Comparison of ENCODE assay signal across 9 mouse cellular contexts in genomic region chr11:116145481-116146293, GRCm38 (mm10). TPM values are rescaled to one million over a fixed set of nuclear protein-coding genes. Genes with fewer than 3 reads are reported as not detected.
DNase-seq lines count a peak whose midpoint lies in the region; ATAC-seq and TF ChIP-seq lines count a peak whose summit lies in the region.
"Had no signal": no experiment of that assay in that cellular context is flagged by ENCODE, and none has a peak within 500 bp of the region (broad histone marks: within the 10 kb centered on the region; RNA-seq: fewer than 3 reads in every experiment).

No protein-coding gene starts in this region.

- no peak for ATAC-seq in kidney, embryonic 14.5 days (ENCODE audit: low FRiP score, low TSS enrichment)
- no peak for ATAC-seq in liver, embryonic 12.5 days

- H3K9ac ChIP-seq in kidney, embryonic 14.5 days (ENCODE audit: low read depth, low read length): no peak overlapping the region
- no peak overlapping the region for H3K9ac ChIP-seq in MEL (ENCODE audit: control insufficient read depth, low read depth, low read length, poor library complexity, severe bottlenecking)
- H3K9ac ChIP-seq in liver, embryonic 12.5 days: no peak overlapping the region

- 71% methylated on average over 18 of the region's 18 CpGs for WGBS in kidney, embryonic 14.5 days
- 85% methylated on average over 18 of the region's 18 CpGs for WGBS in liver, embryonic 12.5 days (ENCODE audit: insufficient replicate concordance)

- H3K27me3 ChIP-seq in kidney, embryonic 14.5 days (ENCODE audit: control insufficient read depth, insufficient read depth, low read length): no peaks in the 10 kb centered on the region
- no peaks in the 10 kb centered on the region for H3K27me3 ChIP-seq in MEL (ENCODE audit: control insufficient read depth in 1 of 2, insufficient read depth in 2 of 2, low read length in 2 of 2)
- no peaks in the 10 kb centered on the region for H3K27me3 ChIP-seq in liver, embryonic 12.5 days (replicated peaks)
- H3K27me3 ChIP-seq: CH12.LX had no signal

- no peaks in the 10 kb centered on the region for H3K4me1 ChIP-seq in kidney, embryonic 14.5 days (ENCODE audit: control insufficient read depth, insufficient read depth, low read length)
- peaks cover 6 to 18% of the 10 kb centered on the region in 2 experiments; a peak in 3 of 4 replicates for H3K4me1 ChIP-seq in MEL (ENCODE audit: control insufficient read depth in 1 of 2, insufficient read depth in 2 of 2, low read length in 2 of 2)
- peaks cover 40% of the 10 kb centered on the region for H3K4me1 ChIP-seq in liver, embryonic 12.5 days

- DNase-seq in kidney, adult 11 months: peak; percentile 52
- no peak for DNase-seq in MEL (ENCODE audit: low read depth, low spot score)
- DNase-seq in cerebellum, postnatal 10 days: peak; percentile 75 to 78
- DNase-seq in heart, adult 9 months (ENCODE audit: low spot score in 2 of 2): no peak
- DNase-seq in layer of hippocampus, adult 18-20 months (ENCODE audit: low spot score in 2 of 2): no peak
- no peak for DNase-seq in adipocyte (ENCODE audit: low spot score)

- TF ChIP-seq POLR2A in MEL (IDR thresholded peaks at IDR 0.05; ENCODE audit: control insufficient read depth in 1 of 2, insufficient read depth in 1 of 2, low read depth in 1 of 2, low read length in 2 of 2, poor library complexity in 1 of 2): no peak

- H3K79me2 ChIP-seq in MEL (ENCODE audit: control insufficient read depth, insufficient read depth, low read length, poor library complexity): no peaks in the 10 kb centered on the region

- no peak for TF ChIP-seq RAD21 in MEL (IDR thresholded peaks at IDR 0.05; ENCODE audit: low read depth, low read length)

- H3K36me3 ChIP-seq in kidney, embryonic 14.5 days (ENCODE audit: control insufficient read depth, insufficient read depth, low read length): peaks cover 85% of the 10 kb centered on the region
- peaks cover 1 to 12% of the 10 kb centered on the region in 2 experiments; a peak in 3 of 4 replicates for H3K36me3 ChIP-seq in MEL (ENCODE audit: control insufficient read depth in 1 of 2, insufficient read depth in 2 of 2, low read length in 2 of 2)
- peaks cover 78% of the 10 kb centered on the region for H3K36me3 ChIP-seq in liver, embryonic 12.5 days

- no peaks in the 10 kb centered on the region for H3K9me3 ChIP-seq in kidney, embryonic 14.5 days (ENCODE audit: control insufficient read depth, low read length)
- H3K9me3 ChIP-seq in MEL (replicated peaks; ENCODE audit: insufficient read depth, low read length): no peaks in the 10 kb centered on the region
- no peaks in the 10 kb centered on the region for H3K9me3 ChIP-seq in liver, embryonic 12.5 days (replicated peaks)

- no peak overlapping the region for H3K4me2 ChIP-seq in kidney, embryonic 14.5 days (replicated peaks; ENCODE audit: low read depth, low read length)
- no peak overlapping the region for H3K4me2 ChIP-seq in liver, embryonic 12.5 days

- H3K4me3 ChIP-seq in kidney, embryonic 14.5 days (ENCODE audit: low read length): no peak overlapping the region
- H3K4me3 ChIP-seq in MEL (ENCODE audit: control insufficient read depth in 1 of 2, insufficient read depth in 1 of 2, low read depth in 2 of 2, low read length in 2 of 2): no peak overlapping the region
- H3K4me3 ChIP-seq in liver, embryonic 12.5 days: no peak overlapping the region

- no peak for TF ChIP-seq EP300 in MEL (IDR thresholded peaks at IDR 0.05; ENCODE audit: low read depth in 1 of 2, low read length in 2 of 2)

- TF ChIP-seq CTCF in MEL (IDR thresholded peaks at IDR 0.05 in 2 of 3, conservative IDR thresholded peaks at IDR 0.05 in 1 of 3; ENCODE audit: control insufficient read depth in 1 of 3, insufficient read depth in 1 of 3, low read depth in 2 of 3, low read length in 3 of 3, poor library complexity in 1 of 3, severe bottlenecking in 1 of 3): no peak

- H3K27ac ChIP-seq in kidney, embryonic 14.5 days (ENCODE audit: low read depth, low read length): no peak overlapping the region
- 0 out of 2 replicates have a peak overlapping the region, but pooled peaks have one; percentile 2 for H3K27ac ChIP-seq in MEL (ENCODE audit: control insufficient read depth, low read depth, low read length)
- H3K27ac ChIP-seq in liver, embryonic 12.5 days: 0 out of 2 replicates have a peak overlapping the region, but pooled peaks have one; percentile 6

TF ChIP-seq in MEL, 35 proteins besides CTCF, POLR2A, EP300 and RAD21:
- no peak for TF ChIP-seq E2F4 (IDR thresholded peaks at IDR 0.05; ENCODE audit: borderline replicate concordance, low read depth, low read length)
- no peak for TF ChIP-seq GATA1 (IDR thresholded peaks at IDR 0.05; ENCODE audit: low read depth, low read length)
- TF ChIP-seq POLR2AphosphoS2 (IDR thresholded peaks at IDR 0.05; ENCODE audit: low read length): no peak
- TF ChIP-seq HCFC1 (IDR thresholded peaks at IDR 0.05; ENCODE audit: low read depth, low read length): no peak
- no peak for TF ChIP-seq USF1 (IDR thresholded peaks at IDR 0.05; ENCODE audit: low read depth, low read length)
- no peak for TF ChIP-seq NELFE (IDR thresholded peaks at IDR 0.05; ENCODE audit: low read depth, low read length)
- no peak for TF ChIP-seq CHD1 (IDR thresholded peaks at IDR 0.05; ENCODE audit: low read depth, low read length)
- no peak for TF ChIP-seq MAZ (IDR thresholded peaks at IDR 0.05; ENCODE audit: low read depth, low read length)
- no peak for TF ChIP-seq RCOR1 (IDR thresholded peaks at IDR 0.05; ENCODE audit: low read depth, low read length)
- TF ChIP-seq CHD2 (IDR thresholded peaks at IDR 0.05; ENCODE audit: low read length): no peak
- no peak for TF ChIP-seq GABPA (IDR thresholded peaks at IDR 0.05; ENCODE audit: low read depth, low read length)
- TF ChIP-seq ZC3H11A (IDR thresholded peaks at IDR 0.05; ENCODE audit: low read depth, low read length): no peak
- TF ChIP-seq USF2 (IDR thresholded peaks at IDR 0.05; ENCODE audit: borderline replicate concordance in 1 of 2, insufficient read depth in 1 of 2, low read depth in 1 of 2, low read length in 2 of 2): no peak
- TF ChIP-seq TBP (IDR thresholded peaks at IDR 0.05; ENCODE audit: low read depth, low read length): no peak
- TF ChIP-seq MEF2A (IDR thresholded peaks at IDR 0.05; ENCODE audit: extremely low read depth, insufficient replicate concordance, low read depth, low read length, poor library complexity, severe bottlenecking): no peak
- no peak for TF ChIP-seq SIN3A (IDR thresholded peaks at IDR 0.05; ENCODE audit: low read length)
- TF ChIP-seq NRF1 (IDR thresholded peaks at IDR 0.05; ENCODE audit: insufficient read depth, low read depth, low read length, poor library complexity, severe bottlenecking): no peak
- TF ChIP-seq ZKSCAN1 (IDR thresholded peaks at IDR 0.05; ENCODE audit: low read depth, low read length): no peak
- TF ChIP-seq MXI1 (IDR thresholded peaks at IDR 0.05; ENCODE audit: low read depth, low read length): no peak
- TF ChIP-seq BHLHE40 (IDR thresholded peaks at IDR 0.05; ENCODE audit: borderline replicate concordance, low read depth, low read length): no peak

RNA-seq across cellular contexts. Expression of gene Mrpl38, which starts 7.0 kb away (rescaled TPM):
- 111 and 114 TPM in 2 replicates for polyA plus RNA-seq in kidney, embryonic 14.5 days (2014; fragmentation: Nextera tagmentation; extraction: Ambion mirVana)
- total RNA-seq in MEL (2012; rRNA removed): 105 and 113 TPM in 2 replicates
- 100 to 1,000 TPM in 1 of 2 experiments, not detected in 1; 157 TPM for polyA plus RNA-seq in MEL (2012; ENCODE audit: insufficient read depth in 1 of 2, insufficient read length in 2 of 2, low read depth in 1 of 2, low replicate concordance in 2 of 2, missing spikeins in 1 of 2)
- 76.7 and 81.5 TPM in 2 replicates for polyA plus RNA-seq in liver, embryonic 12.5 days (2016; fragmentation: Nextera tagmentation; extraction: Ambion mirVana)
- 10 to 100 TPM; 60.2 to 61.2 TPM for total RNA-seq in layer of hippocampus, adult 18-20 months (2021)

RNA-seq across cellular contexts. Expression of gene Trim65, which starts 14.8 kb away (rescaled TPM):
- 3.2 and 4.1 TPM in 2 replicates for polyA plus RNA-seq in kidney, embryonic 14.5 days (2014; fragmentation: Nextera tagmentation; extraction: Ambion mirVana)
- total RNA-seq in MEL (2012; rRNA removed): 8.2 and 8.8 TPM in 2 replicates
- polyA plus RNA-seq in MEL (2012; ENCODE audit: insufficient read depth in 1 of 2, insufficient read length in 2 of 2, low read depth in 1 of 2, low replicate concordance in 2 of 2, missing spikeins in 1 of 2): 10 to 100 TPM in 1 of 2 experiments, not detected in 1; 10.7 TPM
- polyA plus RNA-seq in liver, embryonic 12.5 days (2016; fragmentation: Nextera tagmentation; extraction: Ambion mirVana): 1.7 and 2.0 TPM in 2 replicates
- total RNA-seq in layer of hippocampus, adult 18-20 months (2021): 1 to 10 TPM; 6.7 to 8.3 TPM

RNA-seq across cellular contexts. Expression of gene Trim47, which starts 18.7 kb away (rescaled TPM):
- 12.2 and 12.8 TPM in 2 replicates for polyA plus RNA-seq in kidney, embryonic 14.5 days (2014; fragmentation: Nextera tagmentation; extraction: Ambion mirVana)
- 3.6 and 6.7 TPM in 2 replicates for total RNA-seq in MEL (2012; rRNA removed)
- polyA plus RNA-seq in MEL (2012; ENCODE audit: insufficient read depth in 1 of 2, insufficient read length in 2 of 2, low read depth in 1 of 2, low replicate concordance in 2 of 2, missing spikeins in 1 of 2): 1 to 10 TPM in 1 of 2 experiments, not detected in 1; 5.6 TPM
- polyA plus RNA-seq in liver, embryonic 12.5 days (2016; fragmentation: Nextera tagmentation; extraction: Ambion mirVana): 6.2 TPM in 2 replicates
- total RNA-seq in layer of hippocampus, adult 18-20 months (2021): 1 to 10 TPM; 4.8 to 6.2 TPM

RNA-seq across cellular contexts. Expression of gene Fbf1, which starts 22.3 kb away (rescaled TPM):
- 19.6 and 36.8 TPM in 2 replicates for polyA plus RNA-seq in kidney, embryonic 14.5 days (2014; fragmentation: Nextera tagmentation; extraction: Ambion mirVana)
- 29.0 and 32.5 TPM in 2 replicates for total RNA-seq in MEL (2012; rRNA removed)
- polyA plus RNA-seq in MEL (2012; ENCODE audit: insufficient read depth in 1 of 2, insufficient read length in 2 of 2, low read depth in 1 of 2, low replicate concordance in 2 of 2, missing spikeins in 1 of 2): 10 to 100 TPM in 1 of 2 experiments, not detected in 1; 29.2 TPM
- polyA plus RNA-seq in liver, embryonic 12.5 days (2016; fragmentation: Nextera tagmentation; extraction: Ambion mirVana): 14.3 and 15.0 TPM in 2 replicates
- total RNA-seq in layer of hippocampus, adult 18-20 months (2021): 10 to 100 TPM; 82.3 to 83.6 TPM

RNA-seq across cellular contexts. Expression of gene Ten1, which starts 53.0 kb away (rescaled TPM):
- polyA plus RNA-seq in kidney, embryonic 14.5 days (2014; fragmentation: Nextera tagmentation; extraction: Ambion mirVana): 74.1 and 76.3 TPM in 2 replicates
- 57.9 and 60.8 TPM in 2 replicates for total RNA-seq in MEL (2012; rRNA removed)
- polyA plus RNA-seq in MEL (2012; ENCODE audit: insufficient read depth in 1 of 2, insufficient read length in 2 of 2, low read depth in 1 of 2, low replicate concordance in 2 of 2, missing spikeins in 1 of 2): 10 to 100 TPM in 1 of 2 experiments, not detected in 1; 66.9 TPM
- polyA plus RNA-seq in liver, embryonic 12.5 days (2016; fragmentation: Nextera tagmentation; extraction: Ambion mirVana): 43.4 and 44.0 TPM in 2 replicates
- 10 to 100 TPM; 33.7 to 39.8 TPM for total RNA-seq in layer of hippocampus, adult 18-20 months (2021)

Comparison
In these comparisons a context has a peak if more than half of its experiments do, and no peak if none do; other contexts are left out.
1. DNase-seq: peak in kidney, adult 11 months (single experiment) and cerebellum, postnatal 10 days (2 of 2); none in MEL (single experiment), heart, adult 9 months (0 of 2), layer of hippocampus, adult 18-20 months (0 of 2) and adipocyte (single experiment).